Mouse (Mus musculus) hematopoietic stem cell, adult 5-6 weeks (primary cell): ENCODE results near the gene Lrriq4. TPM values are rescaled to one million over a fixed set of nuclear protein-coding genes. Genes with fewer than 3 reads are reported as not detected.
"Not testable (repeated sequence)": the region's sequence is repeated elsewhere in the genome, so short reads cannot be mapped to it uniquely, and the experiment has no call there.

Experiments used
- ATAC-seq, 2 experiments: fragments of 125-278 bp in 1 of 2; replicated peaks in 1 of 2; 2 replicates each; pipeline ENCODE4 v1.8.0; 2016 to 2017; ENCODE audit warnings: inconsistent platforms in 2 of 2, mild to moderate bottlenecking in 2 of 2, moderate number of reproducible peaks in 2 of 2, low read depth in 1 of 2, moderate TSS enrichment in 1 of 2; ENCODE audit not compliant: low FRiP score in 2 of 2, poor library complexity in 2 of 2, severe bottlenecking in 2 of 2, insufficient read depth in 1 of 2, low TSS enrichment in 1 of 2
- total RNA-seq: library from RNA; stranded (forward); fragments of 172-1452, 232-1000 nt; gene quantifications from 2 replicates; pipeline ENCODE4 v1.2.3, GENCODE M21; 2017

The Lrriq4 gene
- total RNA-seq, 1 experiment from 2014 or later, result not detected

DNA sequence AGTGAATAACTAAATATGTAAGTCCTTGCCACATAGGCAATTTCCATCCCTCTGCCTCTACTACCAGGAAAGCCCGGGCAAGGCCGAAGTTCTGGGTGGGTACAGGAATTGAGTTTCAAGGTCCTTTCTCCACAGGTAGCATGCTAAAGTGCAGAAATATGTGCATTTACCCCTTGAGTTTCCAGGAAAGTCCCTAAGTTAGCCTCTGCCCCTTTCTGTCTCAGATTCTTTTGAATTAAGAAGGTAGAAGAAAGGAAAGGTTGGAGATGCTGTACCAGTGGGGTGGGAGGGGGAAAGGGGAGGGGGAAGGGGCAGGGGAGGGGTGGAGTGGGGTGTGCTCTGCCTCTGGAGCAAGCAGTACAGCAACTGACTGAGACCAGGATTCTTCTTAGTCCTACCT, 4.2 kb downstream of the Lrriq4 start:
- ATAC-seq, result no peak

GRCm38 (mm10) chr3:30650062-30650841, 5.9 kb downstream of the Lrriq4 start:
- ATAC-seq, result peak in 1 of 2 experiments; percentile 38; a peak in 2 of 4 replicates

GRCm38 (mm10) chr3:30655937-30656336, 11.6 kb downstream of the Lrriq4 start:
- no peak for ATAC-seq

GRCm38 (mm10) chr3:30658486-30658885, 14.2 kb downstream of the Lrriq4 start:
- no peak for ATAC-seq

DNA sequence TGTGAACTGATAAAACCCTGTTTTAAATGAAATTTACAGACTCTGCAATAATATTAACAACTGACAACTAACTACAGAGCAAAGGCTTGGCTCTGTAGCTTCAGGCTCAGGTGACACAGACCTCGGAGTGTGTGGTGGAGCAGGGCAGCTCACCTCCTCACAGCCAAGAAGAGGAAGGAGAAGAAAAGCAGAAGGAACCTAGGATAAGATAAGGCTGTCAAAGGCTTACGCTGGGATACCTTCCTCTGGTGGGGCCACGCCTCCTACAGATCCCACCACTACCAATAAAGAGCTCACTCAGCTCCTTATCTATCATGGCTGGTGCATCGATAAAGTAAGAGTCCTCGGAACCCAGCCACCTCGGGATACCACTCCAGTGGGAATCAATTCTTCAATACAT, 38.9 kb downstream of the Lrriq4 start:
- peak; percentile 37 to 39; a peak in 1 of 4 replicates for ATAC-seq

GRCm38 (mm10) chr3:30687216-30687615, 42.9 kb downstream of the Lrriq4 start:
- no peak for ATAC-seq

GRCm38 (mm10) chr3:30690976-30691375, 46.7 kb downstream of the Lrriq4 start:
- ATAC-seq, result no peak

- no peak for ATAC-seq
Observed at GRCm38 (mm10) chr3:30695661-30696060, 51.4 kb downstream of the Lrriq4 start.

DNA sequence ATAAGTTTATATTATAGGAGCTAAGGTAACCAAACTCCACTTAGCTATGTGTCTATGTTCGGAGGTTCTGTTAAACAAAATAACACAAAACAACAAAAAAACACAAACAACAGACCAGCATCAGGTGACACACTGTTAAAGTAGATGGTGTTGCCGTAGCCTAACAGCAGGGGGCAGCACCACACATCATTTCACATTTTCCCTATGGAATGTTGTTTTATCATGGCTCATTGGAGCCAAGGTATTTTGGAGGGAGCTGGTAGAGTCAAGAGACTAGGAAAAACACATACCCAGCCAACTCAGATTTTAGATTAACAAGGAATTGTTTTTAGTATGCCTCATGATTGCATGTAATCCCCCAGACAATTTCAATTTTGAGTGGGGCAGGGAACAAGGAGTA, 52.0 kb downstream of the Lrriq4 start:
- ATAC-seq, result peak; percentile 46 to 51; a peak in 3 of 4 replicates

DNA sequence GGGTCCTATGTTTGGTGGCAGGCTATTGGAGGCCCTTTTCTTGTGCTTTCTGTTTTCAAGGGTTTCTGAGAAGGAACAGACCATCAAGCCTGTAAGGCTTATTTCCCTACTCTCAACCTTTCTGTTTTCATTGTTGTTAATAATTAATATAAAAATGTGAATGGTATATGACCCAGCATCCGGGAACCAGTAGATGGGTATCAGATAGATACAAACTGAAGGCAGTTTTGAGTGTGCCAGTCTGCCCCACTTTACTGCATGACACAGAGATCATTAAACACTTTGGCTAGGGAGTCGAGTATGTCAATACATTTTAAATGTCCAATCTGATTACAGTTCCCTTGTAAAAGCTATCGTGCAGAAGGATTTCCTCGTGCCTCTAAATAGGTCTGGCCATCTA, 53.6 kb downstream of the Lrriq4 start:
- ATAC-seq, result no peak

DNA sequence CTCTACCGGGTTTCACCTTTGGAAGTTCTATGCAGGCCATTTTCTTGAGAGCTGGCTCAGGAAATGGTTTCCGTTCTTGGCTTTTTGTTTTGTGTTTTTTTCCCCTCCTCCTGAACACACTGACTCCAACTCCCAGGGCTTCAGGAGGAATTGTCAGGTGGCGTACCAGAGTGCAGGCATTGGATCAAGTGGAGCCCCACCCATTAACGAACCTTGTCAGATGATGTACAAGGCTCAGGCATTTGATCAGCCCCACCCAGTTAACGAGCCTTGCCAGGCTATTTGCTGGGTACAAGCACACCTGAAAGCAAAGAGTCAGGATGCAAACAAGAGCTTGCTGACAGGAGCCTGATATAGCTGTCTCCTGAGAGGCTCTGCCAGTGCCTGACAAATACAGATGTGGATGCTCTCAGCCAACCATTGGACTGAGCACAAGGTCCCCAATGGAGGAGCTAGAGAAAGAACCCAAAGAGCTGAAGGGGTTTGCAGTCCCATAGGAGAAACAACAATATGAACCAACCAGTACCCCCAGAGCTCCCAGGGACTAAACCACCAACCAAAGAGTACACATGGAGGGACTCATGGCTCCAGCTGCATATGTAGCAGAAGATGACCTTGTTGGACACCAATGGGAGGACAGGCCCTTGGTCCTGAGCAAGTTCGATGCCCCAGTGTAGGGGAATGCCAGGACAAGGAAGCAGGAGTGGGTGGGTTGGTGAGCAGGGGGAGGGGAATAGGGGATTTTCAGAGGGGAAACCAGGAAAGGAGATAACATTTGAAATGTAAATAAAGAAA, 55.6 kb downstream of the Lrriq4 start, which contains the start of gene Lrrc31:
TSS of gene Lrrc31 (minus strand) at position 133 of the 795 bp plus-strand sequence.
- ATAC-seq, result not testable (repeated sequence)

DNA sequence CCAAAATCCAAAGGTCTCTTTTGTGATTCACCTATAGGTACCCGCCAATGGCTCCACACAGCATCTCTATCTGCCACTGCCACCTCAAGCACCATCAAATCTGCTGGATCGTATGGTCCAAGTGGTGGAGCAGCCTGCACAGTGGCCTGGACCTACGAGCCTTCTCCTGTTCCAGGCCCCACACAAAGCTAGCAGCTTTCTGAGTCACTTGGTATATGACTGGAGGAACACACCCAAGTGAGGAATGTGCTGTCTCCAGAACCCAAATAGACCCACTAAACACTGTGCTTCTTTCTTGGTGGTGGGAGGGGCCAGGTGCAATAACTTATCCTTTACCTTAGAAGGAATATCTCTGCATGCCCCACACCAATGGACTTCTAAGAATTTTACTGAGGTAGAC, 61.7 kb downstream of the Lrriq4 start:
- no peak for ATAC-seq

DNA sequence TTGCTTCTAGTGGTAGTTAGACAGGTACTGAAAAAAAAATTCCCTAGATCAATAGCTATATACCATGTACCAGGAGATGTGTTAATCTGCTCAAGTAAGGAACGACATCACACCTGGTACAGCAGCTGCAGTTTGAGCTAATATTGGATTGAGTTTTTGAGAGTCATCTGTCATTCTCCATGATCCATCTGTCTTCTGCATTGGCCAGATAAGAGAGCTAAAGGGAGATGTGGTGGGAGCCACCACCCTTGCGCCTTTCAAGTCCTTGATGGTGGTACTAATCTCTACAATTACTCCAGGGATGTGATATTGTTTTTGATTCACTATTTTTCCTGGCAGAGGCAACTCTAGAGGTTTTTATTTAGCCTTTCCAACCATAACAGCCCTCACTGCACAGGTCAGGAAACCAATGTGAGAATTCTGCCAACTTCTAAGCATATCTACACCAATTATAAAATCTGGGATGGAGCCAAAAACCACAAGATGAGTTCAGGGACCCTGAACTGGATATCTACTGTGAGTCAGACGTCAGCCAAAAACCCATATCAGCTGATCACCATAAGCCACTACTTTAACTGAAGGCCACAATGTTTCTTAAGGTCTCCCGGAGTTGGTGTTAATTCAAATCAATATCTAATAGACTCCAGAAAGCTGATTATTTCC, 62.4 kb downstream of the Lrriq4 start:
- peak; percentile 39 to 46; a peak in 3 of 4 replicates for ATAC-seq

GRCm38 (mm10) chr3:30710191-30710590, 65.9 kb downstream of the Lrriq4 start:
- ATAC-seq, result no peak

DNA sequence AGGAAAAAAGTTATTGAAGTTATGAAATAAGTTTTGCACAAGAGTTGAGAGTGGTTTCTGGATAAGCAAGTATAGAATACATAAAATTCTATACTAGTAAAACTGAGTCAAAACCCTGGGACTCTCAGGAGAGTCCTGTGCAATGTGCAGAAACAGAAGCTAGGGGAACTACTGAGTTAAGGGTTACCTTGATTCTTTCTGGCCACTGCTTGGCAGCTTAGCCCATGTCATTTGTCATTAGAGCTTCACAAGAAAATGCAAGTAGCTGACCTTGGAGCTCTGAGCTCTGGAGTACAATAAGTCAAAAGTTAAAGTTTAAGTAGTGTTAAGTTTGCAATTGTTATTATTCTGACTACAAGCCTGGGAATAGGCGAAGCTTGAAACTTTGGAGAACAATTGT, 69.0 kb downstream of the Lrriq4 start:
- ATAC-seq, result no peak

DNA sequence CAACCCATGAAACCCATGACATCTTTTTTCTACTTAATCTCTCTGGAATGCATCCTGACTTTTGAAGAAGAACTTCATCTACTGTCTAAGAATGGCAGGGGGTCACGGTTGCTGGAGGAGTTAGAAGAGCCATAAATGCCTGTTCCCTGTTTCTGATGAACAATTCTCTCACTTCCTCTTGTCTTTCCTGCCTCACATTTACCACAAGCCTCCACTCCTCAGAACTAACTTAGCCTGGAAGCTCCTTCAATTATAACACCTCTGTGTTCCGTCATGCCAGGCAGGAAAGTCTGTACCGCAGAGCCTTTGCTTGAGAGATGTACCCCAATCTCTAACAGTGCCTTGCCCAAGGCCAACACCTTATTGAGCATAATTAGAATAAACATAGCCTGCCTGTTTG, 74.3 kb downstream of the Lrriq4 start:
- peak in 1 of 2 experiments; percentile 17; a peak in 1 of 4 replicates for ATAC-seq
